Mouse (Mus musculus) neural tube, embryonic 12.5 days (tissue): Measurements from ENCODE around the gene Serinc3. TPM values are rescaled to one million over a fixed set of nuclear protein-coding genes. Genes with fewer than 3 reads are reported as not detected.

Experiments used
- ATAC-seq: fragments of 200-750 bp; cut with Nextera tagmentation; 2 replicates; pipeline ENCODE4 v1.8.0; 2017; ENCODE audit warnings: low read depth, mild to moderate bottlenecking, moderate TSS enrichment, moderate library complexity; ENCODE audit not compliant: low FRiP score
- H3K27ac ChIP-seq: fragments of 300-500 bp; sonication (generic); 2 replicates; pipeline ENCODE4 v1.5.1; 2016
- H3K27me3 ChIP-seq: fragments of 300-500 bp; sonication (generic); replicated peaks from 2 replicates; pipeline ENCODE4 v1.6.1; 2016; ENCODE audit warnings: mild to moderate bottlenecking
- H3K36me3 ChIP-seq: fragments of 300-500 bp; sonication (generic); 2 replicates; pipeline ENCODE4 v1.6.1; 2016; ENCODE audit warnings: mild to moderate bottlenecking
- H3K4me1 ChIP-seq: fragments of 300-500 bp; sonication (generic); 2 replicates; pipeline ENCODE4 v1.6.1; 2016
- H3K4me2 ChIP-seq: fragments of 300-500 bp; sonication (generic); replicated peaks from 2 replicates; pipeline ENCODE4 v1.6.1; 2016; ENCODE audit warnings: mild to moderate bottlenecking
- H3K4me3 ChIP-seq: fragments of 300-500 bp; sonication (generic); 2 replicates; pipeline ENCODE4 v1.5.1; 2016
- H3K9ac ChIP-seq: fragments of 300-500 bp; sonication (generic); 2 replicates; pipeline ENCODE4 v1.6.1; 2016; ENCODE audit warnings: mild to moderate bottlenecking
- H3K9me3 ChIP-seq: fragments of 300-500 bp; sonication (generic); 2 replicates; pipeline ENCODE4 v1.6.1; 2016; ENCODE audit warnings: mild to moderate bottlenecking
- WGBS: fragments of 180-500 bp; shearing (Covaris S2); methylation state at CpG from one replicate; pipeline ENCODE4 v1.1.7; 2016; 5-methylcytosine and 5-hydroxymethylcytosine counted together
- polyA plus RNA-seq: library from polyadenylated mRNA; unstranded; fragments of >200 nt; fragmentation: Nextera tagmentation; extraction: Ambion mirVana; gene quantifications from 2 replicates; pipeline ENCODE4 v1.2.1, GENCODE M21; 2016

Serinc3 gene
- polyA plus RNA-seq, 1 experiment from 2014 or later: 41.2 TPM

DNA sequence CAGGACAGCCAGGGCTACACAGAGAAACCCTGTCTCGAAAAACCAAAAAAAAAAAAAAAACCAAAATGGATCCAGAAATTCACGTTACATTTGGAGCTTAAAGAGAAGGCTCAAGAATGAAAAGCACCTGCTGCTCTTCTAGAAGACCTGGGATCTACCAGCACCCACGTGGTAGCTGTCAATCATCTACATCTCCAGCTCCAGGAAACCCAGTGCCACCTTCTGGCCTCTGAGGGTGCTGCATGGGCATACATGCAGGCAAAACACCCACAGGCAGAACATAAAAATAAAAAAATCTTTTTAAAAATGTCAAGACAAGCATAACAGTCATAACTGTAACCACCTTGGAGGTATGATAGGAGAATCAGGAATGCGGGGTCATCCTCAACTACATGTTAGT, 47.3 kb downstream of the Serinc3 start:
- 62% methylated on average over 4 of the region's 4 CpGs for whole genome bisulfite sequencing
- ATAC-seq: no peak

DNA sequence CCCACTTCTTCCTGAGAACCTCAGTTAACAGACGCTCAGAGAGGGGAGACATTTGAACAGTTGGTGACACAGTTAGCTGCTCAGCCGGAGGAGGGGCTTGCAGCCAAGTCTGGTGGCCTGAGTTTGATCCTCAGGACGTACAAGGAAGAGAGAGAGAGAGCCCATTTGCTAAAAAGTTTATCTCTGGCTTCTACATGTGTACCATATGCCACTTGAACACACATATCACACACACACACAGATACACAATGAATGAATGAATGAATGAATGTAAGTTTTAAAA, 48.1 kb downstream of the Serinc3 start:
- Histone ChIP-seq H3K27me3 (no peaks in the 10 kb centered on the region), H3K4me1 (no peaks in the 10 kb centered on the region), H3K9ac (no peak overlapping the region), H3K9me3 (no peaks in the 10 kb centered on the region), H3K4me3 (no peak overlapping the region), H3K4me2 (no peak overlapping the region), H3K27ac (no peak overlapping the region), H3K36me3 (no peaks in the 10 kb centered on the region)
- 74% methylated on average over 3 of the region's 3 CpGs for WGBS
- ATAC-seq: no peak

More for the DNA sequence above, 47.3 kb downstream of the Serinc3 start:
- Histone ChIP-seq H3K27ac (no peak overlapping the region), H3K9ac (no peak overlapping the region), H3K4me1 (peaks cover 1% of the 10 kb centered on the region), H3K9me3 (no peaks in the 10 kb centered on the region), H3K27me3 (no peaks in the 10 kb centered on the region), H3K4me2 (no peak overlapping the region), H3K36me3 (no peaks in the 10 kb centered on the region), H3K4me3 (no peak overlapping the region)

DNA sequence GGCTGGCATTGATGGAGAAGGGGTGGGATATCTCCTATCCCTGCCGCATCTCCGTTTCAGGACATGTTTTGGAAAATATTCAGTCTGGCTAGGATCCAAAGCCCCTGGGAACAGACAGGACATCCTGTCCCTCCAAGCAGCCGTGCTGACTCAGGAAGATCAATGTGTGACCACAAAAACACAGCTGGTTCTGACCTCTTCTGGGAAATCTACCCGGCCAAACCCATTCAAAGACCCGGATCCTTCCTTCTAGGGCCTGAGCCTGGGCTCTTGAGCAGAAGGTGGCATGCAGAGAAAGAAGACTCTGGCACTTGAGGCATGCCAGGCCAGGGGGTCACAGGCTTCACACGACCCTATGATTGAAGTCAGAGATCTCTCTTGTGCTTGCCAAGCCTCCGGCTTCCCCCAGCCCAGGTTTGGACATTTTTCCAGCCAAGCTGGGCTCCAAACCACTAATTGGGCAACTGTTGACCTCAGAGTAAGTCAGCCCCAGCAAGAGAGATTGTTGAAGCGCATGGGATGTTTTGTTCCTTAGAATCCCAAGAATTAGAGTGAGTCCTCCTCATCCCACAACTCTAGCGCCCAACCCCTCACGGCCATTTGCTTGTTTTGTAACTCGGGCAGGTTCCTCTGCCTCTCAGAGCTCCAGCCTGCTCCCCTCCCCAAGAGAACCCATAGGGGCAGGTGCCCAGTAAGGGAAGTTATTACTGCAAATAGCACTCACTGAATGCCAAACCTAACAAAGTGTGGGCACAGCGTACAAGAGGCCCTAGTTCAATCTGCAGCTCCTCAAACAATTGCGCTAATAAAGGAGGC, 48.7 kb downstream of the Serinc3 start:
- H3K4me2 ChIP-seq: no peak overlapping the region
- H3K9me3 ChIP-seq: no peaks in the 10 kb centered on the region
- no peaks in the 10 kb centered on the region for H3K36me3 ChIP-seq
- no peak overlapping the region for H3K27ac ChIP-seq
- H3K9ac ChIP-seq: no peak overlapping the region
- no peaks in the 10 kb centered on the region for H3K27me3 ChIP-seq
- ATAC-seq: no peak
- H3K4me3 ChIP-seq: no peak overlapping the region
- no peaks in the 10 kb centered on the region for H3K4me1 ChIP-seq
- WGBS: 80% methylated on average over 13 of the region's 13 CpGs

DNA sequence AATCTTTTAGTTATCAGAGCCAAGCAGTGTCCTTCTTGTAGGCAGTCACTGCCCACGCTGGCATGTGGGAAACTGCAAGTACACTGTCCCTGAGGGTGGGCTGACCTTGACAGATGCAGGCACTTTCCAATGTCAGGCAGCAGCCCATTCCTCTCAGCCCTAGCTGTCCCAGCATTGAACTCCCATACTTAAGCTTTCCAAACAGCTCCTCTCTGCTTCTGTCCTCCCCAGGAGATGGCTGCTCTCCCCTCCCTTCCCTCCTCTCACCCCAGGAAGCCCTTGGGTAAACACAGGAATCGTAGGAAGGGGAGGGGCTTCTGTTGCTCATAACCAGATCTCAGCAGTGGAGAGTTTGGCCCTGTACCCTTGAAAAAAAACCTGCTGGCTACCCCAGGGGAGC, 49.8 kb downstream of the Serinc3 start:
- no peaks in the 10 kb centered on the region for H3K36me3 ChIP-seq
- no peak overlapping the region for H3K4me2 ChIP-seq
- H3K4me3 ChIP-seq: no peak overlapping the region
- no peak overlapping the region for H3K27ac ChIP-seq
- no peak overlapping the region for H3K9ac ChIP-seq
- H3K4me1 ChIP-seq: no peaks in the 10 kb centered on the region
- no peaks in the 10 kb centered on the region for H3K27me3 ChIP-seq
- H3K9me3 ChIP-seq: no peaks in the 10 kb centered on the region
- WGBS: 15% methylated on average over 2 of the region's 2 CpGs
- ATAC-seq: no peak

DNA sequence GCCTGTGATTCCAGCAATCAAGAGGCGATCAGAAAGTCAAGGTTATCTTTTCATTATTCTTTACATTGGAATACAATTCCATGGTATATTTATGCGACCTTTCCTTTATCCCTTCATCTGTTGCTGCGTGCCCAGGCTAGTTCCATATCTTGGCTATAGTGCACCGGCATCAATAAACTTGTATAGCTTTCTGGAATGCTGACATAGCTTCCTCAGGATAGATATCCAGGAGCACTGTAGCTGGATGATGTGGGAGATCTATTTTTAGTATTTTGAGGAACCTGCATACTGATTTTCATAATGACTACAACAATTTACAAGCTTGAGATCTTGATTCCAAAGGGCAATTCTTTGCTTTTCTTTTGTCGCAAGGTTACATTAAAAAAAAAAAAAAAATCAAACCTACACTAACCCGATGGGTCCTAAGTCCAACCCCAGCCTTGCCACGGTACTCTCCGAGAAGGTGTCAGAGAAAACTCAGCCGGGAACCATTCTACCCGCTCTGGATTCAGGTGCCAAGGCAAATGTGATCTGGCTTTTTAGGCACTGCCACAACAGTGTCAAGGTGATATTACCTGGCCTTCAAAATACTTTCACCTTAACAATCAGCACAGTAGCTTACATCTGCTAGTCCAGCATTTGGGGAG, 51.2 kb downstream of the Serinc3 start:
- WGBS: 89% methylated on average over 10 of the region's 10 CpGs
- Histone ChIP-seq H3K27me3 (no peaks in the 10 kb centered on the region), H3K9ac (no peak overlapping the region), H3K27ac (no peak overlapping the region), H3K4me3 (no peak overlapping the region), H3K9me3 (no peaks in the 10 kb centered on the region), H3K36me3 (no peaks in the 10 kb centered on the region), H3K4me2 (no peak overlapping the region), H3K4me1 (no peaks in the 10 kb centered on the region)
- ATAC-seq: no peak

DNA sequence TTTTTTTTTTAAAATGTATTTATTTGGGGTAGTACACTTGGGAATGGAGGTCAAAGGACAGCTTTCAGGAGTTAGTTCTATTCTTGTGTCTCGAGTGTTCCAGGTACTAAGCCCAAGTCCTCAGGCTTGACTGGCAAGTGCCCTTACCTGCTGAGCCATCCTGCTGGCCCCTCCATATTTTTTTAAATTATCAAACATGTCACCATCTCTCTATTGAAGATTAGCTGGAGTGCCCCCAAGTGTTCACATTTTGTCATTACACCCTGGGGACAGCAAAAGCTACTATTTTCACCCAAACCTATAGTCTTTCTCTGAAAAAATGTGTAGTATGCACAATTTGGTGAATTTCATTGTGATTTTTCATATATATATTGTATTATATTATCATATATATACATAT, 52.8 kb downstream of the Serinc3 start:
- H3K36me3 ChIP-seq: no peaks in the 10 kb centered on the region
- no peak overlapping the region for H3K4me3 ChIP-seq
- no peak for ATAC-seq
- no peaks in the 10 kb centered on the region for H3K27me3 ChIP-seq
- 82% methylated on average over 1 of the region's 1 CpGs for WGBS
- H3K4me1 ChIP-seq: no peaks in the 10 kb centered on the region
- no peaks in the 10 kb centered on the region for H3K9me3 ChIP-seq
- H3K4me2 ChIP-seq: no peak overlapping the region
- H3K27ac ChIP-seq: no peak overlapping the region
- no peak overlapping the region for H3K9ac ChIP-seq

DNA sequence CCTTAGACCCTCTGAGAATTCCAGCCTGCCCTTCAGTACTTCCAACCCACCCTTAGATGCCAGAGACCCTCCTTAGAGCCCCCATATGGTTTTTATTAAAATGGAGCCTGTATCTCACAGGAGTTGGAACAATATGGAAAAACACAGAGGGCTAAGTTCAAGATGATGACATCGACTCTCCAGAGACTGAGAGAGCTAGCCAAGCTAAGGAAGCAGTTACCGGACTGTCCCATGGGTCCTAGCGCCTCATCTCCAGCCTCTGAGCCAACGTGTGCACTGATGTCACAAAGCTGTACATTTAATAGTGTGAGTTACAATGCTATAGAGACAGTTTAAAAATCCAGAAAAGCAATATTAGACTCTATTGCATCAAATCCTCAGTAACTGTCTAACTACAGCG, 53.9 kb downstream of the Serinc3 start:
- H3K9ac ChIP-seq: no peak overlapping the region
- ATAC-seq: no peak
- H3K9me3 ChIP-seq: no peaks in the 10 kb centered on the region
- H3K4me1 ChIP-seq: no peaks in the 10 kb centered on the region
- no peak overlapping the region for H3K4me3 ChIP-seq
- H3K36me3 ChIP-seq: no peaks in the 10 kb centered on the region
- H3K27ac ChIP-seq: no peak overlapping the region
- WGBS: 73% methylated on average over 5 of the region's 5 CpGs
- H3K27me3 ChIP-seq: no peaks in the 10 kb centered on the region
- H3K4me2 ChIP-seq: no peak overlapping the region

DNA sequence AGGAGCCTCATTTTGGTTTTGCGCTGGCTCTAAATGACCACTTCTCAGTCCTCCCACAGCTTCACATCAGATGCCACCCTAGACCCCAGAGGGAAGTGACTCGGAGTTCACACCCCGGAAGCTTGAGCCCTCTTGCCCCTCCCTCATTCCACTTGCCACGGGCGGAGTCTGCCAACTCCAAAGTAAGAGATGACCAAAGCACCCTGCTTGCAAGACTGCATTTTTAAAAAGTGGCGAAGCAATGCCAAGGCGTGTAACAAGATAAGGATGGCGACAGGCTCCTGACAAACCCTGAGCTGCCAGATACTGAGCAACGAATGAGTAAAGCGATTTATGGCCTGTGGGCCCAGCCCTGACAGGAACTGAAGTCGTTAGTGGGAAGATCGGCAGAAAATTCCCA, 54.7 kb downstream of the Serinc3 start:
- Histone ChIP-seq H3K27me3 (no peaks in the 10 kb centered on the region), H3K4me2 (no peak overlapping the region), H3K9me3 (no peaks in the 10 kb centered on the region), H3K36me3 (no peaks in the 10 kb centered on the region), H3K9ac (no peak overlapping the region), H3K27ac (no peak overlapping the region), H3K4me3 (no peak overlapping the region), H3K4me1 (no peaks in the 10 kb centered on the region)
- no peak for ATAC-seq
- 73% methylated on average over 12 of the region's 12 CpGs for WGBS

DNA sequence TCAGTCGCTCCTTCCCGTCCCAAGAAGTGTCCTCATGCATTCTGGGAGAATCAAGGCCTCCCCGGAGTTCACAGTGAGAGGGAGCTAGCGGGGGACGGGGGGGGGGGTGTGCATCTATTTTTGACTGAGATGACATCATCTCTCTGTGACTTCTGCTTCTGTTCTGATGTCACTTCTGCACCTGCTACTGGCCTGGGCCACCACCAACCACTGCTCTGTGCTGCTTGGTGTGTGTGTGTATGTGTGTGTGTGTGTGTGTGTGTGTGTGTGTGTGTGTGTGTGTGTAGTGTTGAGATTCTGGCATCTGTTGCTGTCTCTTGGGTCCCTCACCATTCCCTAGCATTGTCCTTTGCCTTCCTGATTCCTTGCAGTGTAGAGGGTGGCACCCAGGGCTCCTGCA, 57.4 kb downstream of the Serinc3 start:
- Histone ChIP-seq H3K27ac (no peak overlapping the region), H3K36me3 (no peaks in the 10 kb centered on the region), H3K4me2 (no peak overlapping the region), H3K4me1 (no peaks in the 10 kb centered on the region), H3K9me3 (no peaks in the 10 kb centered on the region), H3K9ac (no peak overlapping the region), H3K4me3 (no peak overlapping the region), H3K27me3 (no peaks in the 10 kb centered on the region)
- 74% methylated on average over 5 of the region's 5 CpGs for WGBS
- ATAC-seq: no peak

DNA sequence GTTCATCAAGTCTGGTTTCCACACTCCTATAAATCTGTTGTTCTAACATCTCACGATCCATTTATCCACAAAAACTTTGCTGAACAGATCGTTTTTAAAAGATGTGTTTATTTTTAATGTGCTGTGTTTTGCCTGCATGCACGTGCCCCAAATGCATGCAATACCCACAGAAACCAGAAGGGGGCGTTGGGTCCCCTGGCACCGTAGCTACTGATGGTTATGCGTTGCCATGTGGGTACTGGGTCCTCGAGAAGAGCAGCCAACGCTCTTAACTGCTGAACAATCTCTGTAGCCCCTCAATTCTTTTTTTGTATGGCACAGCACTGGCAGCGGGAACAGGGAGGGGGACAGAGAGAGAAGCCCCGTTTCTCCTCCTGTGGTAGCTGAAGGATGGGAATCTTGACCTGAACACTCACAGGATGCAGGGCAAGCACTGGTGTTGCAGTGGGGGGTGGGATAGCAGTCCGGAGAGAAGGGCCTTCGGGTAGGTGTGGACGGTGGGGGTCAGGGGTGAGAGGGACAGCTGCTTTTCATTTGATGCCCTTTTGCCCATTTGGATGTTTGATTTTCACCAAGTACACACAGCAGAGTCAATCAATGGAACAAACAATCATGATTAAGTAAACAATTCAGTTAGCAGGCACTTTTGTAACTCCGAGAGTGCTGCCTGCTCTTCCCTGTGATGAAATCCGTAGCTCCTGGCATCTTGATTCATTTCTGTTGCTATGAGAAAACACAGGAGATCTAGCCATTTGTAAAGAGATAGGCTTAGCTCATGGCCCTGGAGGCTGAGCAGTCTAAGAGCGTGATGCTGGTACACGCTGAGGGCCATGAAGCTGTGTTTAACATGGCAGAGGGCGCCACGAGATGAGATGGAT, 58.3 kb downstream of the Serinc3 start:
- WGBS: 51% methylated on average over 19 of the region's 19 CpGs
- Histone ChIP-seq H3K27ac (no peak overlapping the region), H3K9me3 (no peaks in the 10 kb centered on the region), H3K4me3 (no peak overlapping the region), H3K9ac (no peak overlapping the region), H3K4me2 (no peak overlapping the region), H3K27me3 (no peaks in the 10 kb centered on the region), H3K36me3 (no peaks in the 10 kb centered on the region), H3K4me1 (no peaks in the 10 kb centered on the region)
- ATAC-seq: no peak

DNA sequence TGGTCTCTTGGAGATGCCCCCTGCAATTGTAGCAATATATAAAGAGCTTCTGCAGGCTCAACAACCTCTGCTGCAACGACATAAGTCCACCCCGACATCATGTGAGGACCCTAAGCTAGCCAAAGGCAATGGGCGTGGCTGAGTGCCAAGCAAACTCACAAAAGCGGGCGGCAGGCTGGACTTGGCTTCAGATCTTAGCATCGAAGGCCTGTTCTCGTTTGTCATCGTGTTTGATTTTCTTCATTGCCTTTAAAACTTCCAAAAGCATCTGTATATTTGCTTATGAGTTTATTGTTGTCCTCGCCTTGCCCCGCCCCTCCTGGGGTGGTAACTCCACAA, 60.9 kb downstream of the Serinc3 start:
- H3K9ac ChIP-seq: no peak overlapping the region
- H3K4me1 ChIP-seq: no peaks in the 10 kb centered on the region
- H3K4me3 ChIP-seq: no peak overlapping the region
- no peak for ATAC-seq
- H3K36me3 ChIP-seq: no peaks in the 10 kb centered on the region
- 88% methylated on average over 10 of the region's 10 CpGs for WGBS
- H3K9me3 ChIP-seq: no peaks in the 10 kb centered on the region
- H3K4me2 ChIP-seq: no peak overlapping the region
- no peaks in the 10 kb centered on the region for H3K27me3 ChIP-seq
- H3K27ac ChIP-seq: no peak overlapping the region

DNA sequence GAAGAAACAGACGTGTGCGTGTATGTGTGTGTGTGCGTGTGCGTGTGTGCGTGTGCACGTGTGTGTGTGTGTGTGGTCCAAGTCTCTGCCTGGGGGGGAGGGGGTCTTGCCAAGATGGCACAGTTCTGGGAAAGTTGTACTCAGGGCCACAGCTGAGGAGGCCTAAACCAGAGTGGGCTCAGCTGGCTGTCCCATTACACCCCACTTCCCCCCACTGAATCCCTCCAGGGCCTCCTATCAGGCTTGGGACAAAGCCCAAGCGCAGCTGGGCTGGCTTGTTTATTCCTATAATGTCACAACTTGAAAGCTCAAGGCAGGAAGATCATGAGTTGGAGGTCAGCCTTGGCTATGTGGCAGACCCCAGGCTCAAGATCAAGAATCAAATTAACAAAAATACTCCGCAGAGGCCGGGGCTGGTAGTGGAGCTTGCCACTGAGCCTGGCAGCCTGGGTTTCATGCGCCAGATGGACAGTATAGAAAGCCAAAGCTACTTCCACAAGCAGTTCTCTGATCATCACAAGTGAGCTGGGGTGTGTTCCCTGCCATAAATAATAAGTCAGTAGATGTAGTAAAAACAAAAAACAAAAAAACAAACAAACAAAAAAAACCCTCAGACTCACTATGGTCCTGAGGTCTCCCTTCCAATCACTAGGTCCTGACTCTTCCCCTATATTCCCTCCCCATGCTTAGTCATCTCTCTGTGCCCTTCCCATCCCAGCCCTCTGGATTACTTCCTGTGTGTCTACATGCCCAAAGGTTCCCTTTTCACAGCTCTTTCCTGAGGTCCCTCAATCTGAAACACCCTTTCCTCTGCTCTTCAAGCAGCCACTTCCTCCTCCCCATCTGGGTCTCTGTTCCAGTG, 61.5 kb downstream of the Serinc3 start:
- Histone ChIP-seq H3K9ac (no peak overlapping the region), H3K36me3 (no peaks in the 10 kb centered on the region), H3K9me3 (no peaks in the 10 kb centered on the region), H3K4me3 (no peak overlapping the region), H3K4me2 (no peak overlapping the region), H3K27me3 (no peaks in the 10 kb centered on the region), H3K27ac (no peak overlapping the region), H3K4me1 (no peaks in the 10 kb centered on the region)
- ATAC-seq: no peak
- WGBS: 90% methylated on average over 10 of the region's 10 CpGs
